Mouse (Mus musculus) hindbrain, embryonic 14.5 days (tissue): ENCODE measurements around the gene Prdx2. TPM values are rescaled to one million over a fixed set of nuclear protein-coding genes. Genes with fewer than 3 reads are reported as not detected.

Experiments used
- ATAC-seq: fragments of 200-750 bp; cut with Nextera tagmentation; 2 replicates; pipeline ENCODE4 v1.8.0; 2017; ENCODE audit warnings: moderate number of reproducible peaks, mild to moderate bottlenecking, moderate TSS enrichment, moderate library complexity; ENCODE audit not compliant: low FRiP score
- DNase-seq: peaks from one replicate; pipeline ENCODE4 v3.0.0-alpha.2; 2015; ENCODE audit warnings: low spot score
- H3K27ac ChIP-seq: fragments of 300-500 bp; sonication (generic); 2 replicates; pipeline ENCODE4 v1.5.1; 2014; ENCODE audit warnings: mild to moderate bottlenecking, moderate library complexity
- H3K27me3 ChIP-seq: fragments of 300-500 bp; sonication (generic); 2 replicates; pipeline ENCODE4 v1.6.1; 2014; ENCODE audit warnings: mild to moderate bottlenecking, low read length, mixed read lengths; ENCODE audit not compliant: control insufficient read depth, insufficient read depth
- H3K36me3 ChIP-seq: fragments of 300-500 bp; sonication (generic); replicated peaks from 2 replicates; pipeline ENCODE4 v1.6.1; 2014; ENCODE audit not compliant: control insufficient read depth, insufficient read depth
- H3K4me1 ChIP-seq: fragments of 300-500 bp; sonication (generic); replicated peaks from 2 replicates; pipeline ENCODE4 v1.6.1; 2014; ENCODE audit warnings: antibody characterized with exemption, low read length, mixed read lengths; ENCODE audit not compliant: control insufficient read depth, insufficient read depth
- H3K4me2 ChIP-seq: fragments of 300-500 bp; sonication (generic); replicated peaks from 2 replicates; pipeline ENCODE4 v1.6.1; 2014; ENCODE audit warnings: mild to moderate bottlenecking, moderate library complexity
- H3K4me3 ChIP-seq: fragments of 300-500 bp; sonication (generic); replicated peaks from 2 replicates; pipeline ENCODE4 v1.5.1; 2014; ENCODE audit warnings: mild to moderate bottlenecking, low read length
- H3K9ac ChIP-seq: fragments of 300-500 bp; sonication (generic); 2 replicates; pipeline ENCODE4 v1.6.1; 2014
- H3K9me3 ChIP-seq: fragments of 300-500 bp; sonication (generic); 2 replicates; pipeline ENCODE4 v1.6.1; 2016; ENCODE audit warnings: low read length; ENCODE audit not compliant: control insufficient read depth
- WGBS: fragments of 180-500 bp; shearing (Covaris S2); extraction: QIAGEN DNeasy Blood & Tissue Kit; methylation state at CpG from one replicate; pipeline ENCODE4 v1.1.7; 2014; 5-methylcytosine and 5-hydroxymethylcytosine counted together
- polyA plus RNA-seq: library from polyadenylated mRNA; unstranded; fragments of >200 nt; fragmentation: Nextera tagmentation; extraction: Ambion mirVana; gene quantifications from 2 replicates; pipeline ENCODE4 v1.2.1, GENCODE M21; 2014

The Prdx2 gene
- polyA plus RNA-seq: 1,143 and 1,221 TPM in 2 replicates

- Histone ChIP-seq H3K4me2 (peak within 1 kb of the TSS; percentile 90), H3K4me1 (peaks cover 28% of the 10 kb centered on the region), H3K27me3 (no peaks in the 10 kb centered on the region), H3K36me3 (peaks cover 38% of the 10 kb centered on the region), H3K4me3 (peak within 1 kb of the TSS; percentile 60), H3K27ac (peak within 1 kb of the TSS; percentile 73), H3K9me3 (no peaks in the 10 kb centered on the region), H3K9ac (peak within 1 kb of the TSS; percentile 93)
- peak; percentile 83 for ATAC-seq
- WGBS: under 1% methylated on average over 56 of the region's 56 CpGs
- DNase-seq: peak; percentile 85
Observed at GRCm38 (mm10) chr8:84969241-84970134, at the start of gene Prdx2, which contains the start of the genes Gm49661 and Rnaseh2a. Gene Prdx2, plus strand, starts transcription at chr8:84969587. Gene Gm49661, minus strand, starts transcription at chr8:84969433. Gene Rnaseh2a, minus strand, starts transcription at chr8:84969767.

GRCm38 (mm10) chr8:84921596-84921995 lies 47.8 kb upstream of the Prdx2 start:
- H3K9me3 ChIP-seq: no peaks in the 10 kb centered on the region
- no peak overlapping the region for H3K4me2 ChIP-seq
- no peak overlapping the region for H3K27ac ChIP-seq
- H3K4me1 ChIP-seq: no peaks in the 10 kb centered on the region
- no peak overlapping the region for H3K4me3 ChIP-seq
- H3K27me3 ChIP-seq: peaks cover under 1% of the 10 kb centered on the region; the same call in 1 of the 2 replicates
- ATAC-seq (no peak), DNase-seq (no peak)
- no peak overlapping the region for H3K9ac ChIP-seq
- H3K36me3 ChIP-seq: peaks cover 97% of the 10 kb centered on the region
- 94% methylated on average over 2 of the region's 2 CpGs for WGBS

GRCm38 (mm10) chr8:84925557-84925956 lies 43.8 kb upstream of the Prdx2 start:
- Histone ChIP-seq H3K27me3 (no peaks in the 10 kb centered on the region), H3K4me1 (peaks cover 3% of the 10 kb centered on the region), H3K36me3 (peaks cover 91% of the 10 kb centered on the region), H3K9me3 (no peaks in the 10 kb centered on the region), H3K4me2 (no peak overlapping the region), H3K27ac (no peak overlapping the region), H3K4me3 (no peak overlapping the region), H3K9ac (no peak overlapping the region)
- 66% methylated on average over 7 of the region's 7 CpGs for WGBS
- DNase-seq (no peak), ATAC-seq (no peak)

GRCm38 (mm10) chr8:84927513-84927912 lies 41.9 kb upstream of the Prdx2 start:
- 96% methylated on average over 1 of the region's 1 CpGs for WGBS
- Histone ChIP-seq H3K9me3 (no peaks in the 10 kb centered on the region), H3K27me3 (no peaks in the 10 kb centered on the region), H3K9ac (no peak overlapping the region), H3K27ac (no peak overlapping the region), H3K4me1 (peaks cover 3% of the 10 kb centered on the region), H3K36me3 (peaks cover 90% of the 10 kb centered on the region), H3K4me2 (no peak overlapping the region), H3K4me3 (no peak overlapping the region)
- ATAC-seq (no peak), DNase-seq (no peak)

- peak overlapping the region; percentile 17 for H3K4me3 ChIP-seq
- H3K9me3 ChIP-seq: no peaks in the 10 kb centered on the region
- H3K4me2 ChIP-seq: peak overlapping the region; percentile 46
- peak; percentile 79 for DNase-seq
- H3K27ac ChIP-seq: no peak overlapping the region
- peak overlapping the region; percentile 31; the same call in 1 of the 2 replicates for H3K9ac ChIP-seq
- H3K36me3 ChIP-seq: peaks cover 85% of the 10 kb centered on the region
- whole genome bisulfite sequencing: 4% methylated on average over 47 of the region's 52 CpGs
- H3K27me3 ChIP-seq: no peaks in the 10 kb centered on the region
- H3K4me1 ChIP-seq: peaks cover 5% of the 10 kb centered on the region
- ATAC-seq: peak; percentile 74
Observed at GRCm38 (mm10) chr8:84928456-84929306, 40.7 kb upstream of the Prdx2 start.

- H3K4me1 ChIP-seq: peaks cover 24% of the 10 kb centered on the region
- DNase-seq: no peak
- no peak overlapping the region for H3K4me2 ChIP-seq
- H3K27me3 ChIP-seq: no peaks in the 10 kb centered on the region
- WGBS: 91% methylated on average over 13 of the region's 13 CpGs
- H3K4me3 ChIP-seq: no peak overlapping the region
- no peak for ATAC-seq
- H3K9ac ChIP-seq: no peak overlapping the region
- no peak overlapping the region for H3K27ac ChIP-seq
- peaks cover 66% of the 10 kb centered on the region for H3K36me3 ChIP-seq
- H3K9me3 ChIP-seq: no peaks in the 10 kb centered on the region
Observed at GRCm38 (mm10) chr8:84930582-84930981, 38.8 kb upstream of the Prdx2 start.

- peak overlapping the region; percentile 90 for H3K4me2 ChIP-seq
- WGBS: 79% methylated on average over 16 of the region's 16 CpGs
- peaks cover 33% of the 10 kb centered on the region for H3K4me1 ChIP-seq
- H3K27ac ChIP-seq: no peak overlapping the region
- peak overlapping the region; percentile 81 for H3K4me3 ChIP-seq
- H3K9me3 ChIP-seq: no peaks in the 10 kb centered on the region
- DNase-seq: no peak
- H3K9ac ChIP-seq: no peak overlapping the region
- ATAC-seq: no peak
- peaks cover 13% of the 10 kb centered on the region for H3K27me3 ChIP-seq
- peaks cover 39% of the 10 kb centered on the region for H3K36me3 ChIP-seq
Observed at GRCm38 (mm10) chr8:84933767-84934559, 35.4 kb upstream of the Prdx2 start.

- H3K9ac ChIP-seq: peak overlapping the region; percentile 95
- under 1% methylated on average over 15 of the region's 15 CpGs for WGBS
- peak overlapping the region; percentile 98 for H3K27ac ChIP-seq
- H3K4me2 ChIP-seq: peak overlapping the region; percentile 90
- peaks cover 13% of the 10 kb centered on the region for H3K27me3 ChIP-seq
- DNase-seq (peak; percentile 86), ATAC-seq (peak; percentile 71)
- H3K4me3 ChIP-seq: peak overlapping the region; percentile 81
- peaks cover 30% of the 10 kb centered on the region for H3K4me1 ChIP-seq
- H3K36me3 ChIP-seq: peaks cover 30% of the 10 kb centered on the region
- H3K9me3 ChIP-seq: no peaks in the 10 kb centered on the region
Observed at GRCm38 (mm10) chr8:84934860-84935259, 34.5 kb upstream of the Prdx2 start.
